Mouse (Mus musculus): ENCODE measurements at regions not wholly inside any gene's neighbourhood (a gene's known extent, or its start where the extent isn't known, plus 50 kb on each side); places are given as distances from the start of the nearest gene placed in this dataset.

DNA sequence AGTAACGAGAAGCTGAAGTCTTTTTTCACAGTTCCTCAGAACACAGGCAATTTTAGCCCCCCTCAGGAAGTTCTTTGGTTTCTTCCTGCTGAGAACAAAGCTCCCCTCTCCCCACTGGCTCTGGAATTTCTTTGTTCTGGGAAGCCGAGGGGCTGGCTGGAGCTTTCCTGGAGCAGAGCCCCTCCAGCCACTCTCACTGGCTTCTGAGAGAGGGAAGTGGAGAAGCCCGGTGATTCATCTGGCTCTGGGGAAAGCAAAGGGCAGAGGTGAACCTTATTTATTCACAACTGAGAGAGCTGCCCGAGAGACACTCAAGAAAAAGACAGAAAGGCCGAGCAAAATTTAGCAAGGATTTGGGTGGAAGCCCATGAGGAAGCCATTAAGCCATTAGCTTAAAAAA is 63.9 kb downstream of the Ddx3x start:
- Histone ChIP-seq H3K4me3 (ENCODE audit: low read depth, low read length) (no peak overlapping the region), H3K9ac (ENCODE audit: low read depth, low read length) (no peak overlapping the region), H3K27ac (ENCODE audit: low read depth, low read length) (peak overlapping the region; percentile 75), H3K4me2 (peak overlapping the region; percentile 25), H3K9me3 (ENCODE audit: control insufficient read depth, low read length) (no peaks in the 10 kb centered on the region), H3K27me3 (replicated peaks; ENCODE audit: control insufficient read depth, insufficient read depth, low read length) (peaks cover 15% of the 10 kb centered on the region; the same call in 1 of the 2 replicates), H3K4me1 (replicated peaks; ENCODE audit: control insufficient read depth, insufficient read depth, low read length) (peaks cover 7% of the 10 kb centered on the region; the same call in 1 of the 2 replicates), H3K36me3 (ENCODE audit: control insufficient read depth, insufficient read depth, low read length) (no peaks in the 10 kb centered on the region)
- ATAC-seq (replicated peaks; ENCODE audit: low FRiP score), result no peak
- WGBS, result 23% methylated on average over 5 of the region's 5 CpGs
- DNase-seq (ENCODE audit: low spot score), result peak; percentile 35

DNA sequence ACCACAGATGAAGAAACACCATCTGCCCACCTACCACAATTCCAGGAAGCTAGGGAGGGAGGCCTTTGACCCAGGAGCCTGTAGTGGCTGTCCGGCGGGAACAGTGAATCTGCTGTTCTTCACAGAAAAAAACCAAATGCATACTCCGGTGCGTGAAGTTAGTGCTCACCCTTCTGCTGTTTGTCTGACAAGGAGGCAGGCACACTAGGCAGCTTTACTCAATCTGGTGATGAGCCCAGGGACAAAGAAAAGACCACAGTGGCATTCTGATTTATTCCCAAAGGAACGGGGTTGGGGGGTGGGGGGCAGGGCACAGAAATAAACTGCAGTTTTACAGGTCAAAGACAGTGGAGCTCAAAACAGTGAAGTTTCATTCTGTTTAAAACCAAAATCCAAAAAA is 64.4 kb downstream of the Ddx3x start:
- Histone ChIP-seq H3K36me3 (ENCODE audit: control insufficient read depth, insufficient read depth, low read length) (no peaks in the 10 kb centered on the region), H3K4me2 (peak overlapping the region; percentile 25), H3K4me1 (replicated peaks; ENCODE audit: control insufficient read depth, insufficient read depth, low read length) (peaks cover 7% of the 10 kb centered on the region; the same call in 1 of the 2 replicates), H3K4me3 (ENCODE audit: low read depth, low read length) (no peak overlapping the region), H3K9ac (ENCODE audit: low read depth, low read length) (no peak overlapping the region), H3K27ac (ENCODE audit: low read depth, low read length) (peak overlapping the region; percentile 75), H3K27me3 (replicated peaks; ENCODE audit: control insufficient read depth, insufficient read depth, low read length) (peaks cover 15% of the 10 kb centered on the region; the same call in 1 of the 2 replicates), H3K9me3 (ENCODE audit: control insufficient read depth, low read length) (no peaks in the 10 kb centered on the region)
- WGBS, result 29% methylated on average over 5 of the region's 5 CpGs
- ATAC-seq (replicated peaks; ENCODE audit: low FRiP score) (no peak), DNase-seq (ENCODE audit: low spot score) (peak; percentile 31)

GRCm38 (mm10) chrX:13346011-13346631 is 65.4 kb downstream of the Ddx3x start:
- peak; percentile 37 for ATAC-seq (replicated peaks; ENCODE audit: low FRiP score)
- no peaks in the 10 kb centered on the region for H3K9me3 ChIP-seq (ENCODE audit: control insufficient read depth, low read length)
- DNase-seq (ENCODE audit: low spot score), result peak; percentile 36
- peak overlapping the region; percentile 47 for H3K4me3 ChIP-seq (ENCODE audit: low read depth, low read length)
- peak overlapping the region; percentile 69 for H3K4me2 ChIP-seq
- WGBS, result 12% methylated on average over 21 of the region's 21 CpGs
- H3K4me1 ChIP-seq (replicated peaks; ENCODE audit: control insufficient read depth, insufficient read depth, low read length), result peaks cover 7% of the 10 kb centered on the region; the same call in 1 of the 2 replicates
- H3K27ac ChIP-seq (ENCODE audit: low read depth, low read length), result peak overlapping the region; percentile 75; the same call in 1 of the 2 replicates
- H3K9ac ChIP-seq (ENCODE audit: low read depth, low read length), result 0 out of 2 replicates have a peak overlapping the region, but pooled peaks have one; percentile 46
- H3K27me3 ChIP-seq (replicated peaks; ENCODE audit: control insufficient read depth, insufficient read depth, low read length), result peaks cover 17% of the 10 kb centered on the region
- H3K36me3 ChIP-seq (ENCODE audit: control insufficient read depth, insufficient read depth, low read length), result no peaks in the 10 kb centered on the region

GRCm38 (mm10) chrX:13346696-13347026 is 65.9 kb downstream of the Ddx3x start:
- peaks cover 19% of the 10 kb centered on the region for H3K27me3 ChIP-seq (replicated peaks; ENCODE audit: control insufficient read depth, insufficient read depth, low read length)
- 9% methylated on average over 5 of the region's 5 CpGs for WGBS
- no peaks in the 10 kb centered on the region for H3K36me3 ChIP-seq (ENCODE audit: control insufficient read depth, insufficient read depth, low read length)
- H3K4me3 ChIP-seq (ENCODE audit: low read depth, low read length), result peak overlapping the region; percentile 47
- H3K27ac ChIP-seq (ENCODE audit: low read depth, low read length), result peak overlapping the region; percentile 75; the same call in 1 of the 2 replicates
- peak overlapping the region; percentile 46; the same call in 1 of the 2 replicates for H3K9ac ChIP-seq (ENCODE audit: low read depth, low read length)
- peak; percentile 21; the same call in 1 of the 2 replicates for ATAC-seq (replicated peaks; ENCODE audit: low FRiP score)
- peak overlapping the region; percentile 69 for H3K4me2 ChIP-seq
- H3K4me1 ChIP-seq (replicated peaks; ENCODE audit: control insufficient read depth, insufficient read depth, low read length), result peaks cover 7% of the 10 kb centered on the region; the same call in 1 of the 2 replicates
- no peaks in the 10 kb centered on the region for H3K9me3 ChIP-seq (ENCODE audit: control insufficient read depth, low read length)
- peak; percentile 42 for DNase-seq (ENCODE audit: low spot score)

DNA sequence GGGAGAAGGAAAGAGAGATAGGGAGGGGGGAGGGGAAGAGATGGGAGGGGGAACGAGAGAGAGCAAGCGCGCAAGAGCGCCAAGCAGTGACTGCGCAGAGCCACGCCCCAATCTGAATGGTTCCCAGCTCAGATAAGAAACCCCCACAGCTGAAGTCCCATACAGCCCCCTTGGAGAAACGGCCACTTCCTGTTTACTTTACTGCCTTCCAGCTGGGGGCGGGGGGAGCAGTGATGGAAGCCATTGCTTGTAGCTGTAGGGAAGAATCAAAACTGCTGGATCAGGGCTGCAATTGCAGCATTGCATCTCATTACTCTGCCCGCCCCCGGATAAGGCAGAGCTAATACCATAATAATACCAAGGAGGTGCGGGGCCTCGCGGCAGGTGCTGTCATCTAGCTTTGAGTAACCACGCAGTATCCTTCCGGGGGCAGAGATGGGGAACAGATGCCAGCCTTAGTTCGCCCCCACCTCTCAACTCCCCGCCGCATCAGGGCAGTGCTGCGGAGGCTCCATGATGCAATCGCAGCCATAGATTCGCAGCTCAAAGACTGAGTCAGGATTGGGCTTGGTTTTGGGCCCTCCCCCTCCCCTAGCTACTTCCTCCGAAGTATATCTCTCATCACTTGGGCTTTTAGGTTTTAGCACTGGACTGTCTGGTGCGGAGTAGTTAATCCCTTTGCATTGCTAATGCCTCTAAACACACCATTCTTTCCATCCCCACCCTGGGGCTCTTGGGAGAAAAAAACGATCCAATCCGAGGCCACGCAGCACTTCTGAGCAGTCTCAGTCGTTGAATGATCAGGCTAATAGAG is 66.5 kb downstream of the Ddx3x start:
- Histone ChIP-seq H3K9ac (ENCODE audit: low read depth, low read length) (peak overlapping the region; percentile 48), H3K4me2 (peak overlapping the region; percentile 69), H3K9me3 (ENCODE audit: control insufficient read depth, low read length) (no peaks in the 10 kb centered on the region), H3K36me3 (ENCODE audit: control insufficient read depth, insufficient read depth, low read length) (no peaks in the 10 kb centered on the region), H3K27ac (ENCODE audit: low read depth, low read length) (peak overlapping the region; percentile 75), H3K4me1 (replicated peaks; ENCODE audit: control insufficient read depth, insufficient read depth, low read length) (peaks cover 7% of the 10 kb centered on the region; the same call in 1 of the 2 replicates), H3K4me3 (ENCODE audit: low read depth, low read length) (peak overlapping the region; percentile 47), H3K27me3 (replicated peaks; ENCODE audit: control insufficient read depth, insufficient read depth, low read length) (peaks cover 19% of the 10 kb centered on the region)
- DNase-seq (ENCODE audit: low spot score), result peak; percentile 63
- 6% methylated on average over 27 of the region's 27 CpGs for WGBS
- peak; percentile 87 for ATAC-seq (replicated peaks; ENCODE audit: low FRiP score)

GRCm38 (mm10) chrX:13348415-13348814 is 67.6 kb downstream of the Ddx3x start:
- Histone ChIP-seq H3K4me2 (no peak overlapping the region), H3K4me1 (replicated peaks; ENCODE audit: control insufficient read depth, insufficient read depth, low read length) (peaks cover 7% of the 10 kb centered on the region; the same call in 1 of the 2 replicates), H3K9me3 (ENCODE audit: control insufficient read depth, low read length) (no peaks in the 10 kb centered on the region), H3K36me3 (ENCODE audit: control insufficient read depth, insufficient read depth, low read length) (no peaks in the 10 kb centered on the region), H3K4me3 (ENCODE audit: low read depth, low read length) (no peak overlapping the region), H3K27me3 (replicated peaks; ENCODE audit: control insufficient read depth, insufficient read depth, low read length) (peaks cover 19% of the 10 kb centered on the region), H3K27ac (ENCODE audit: low read depth, low read length) (no peak overlapping the region), H3K9ac (ENCODE audit: low read depth, low read length) (no peak overlapping the region)
- DNase-seq (ENCODE audit: low spot score) (no peak), ATAC-seq (replicated peaks; ENCODE audit: low FRiP score) (no peak)
- WGBS, result 83% methylated on average over 1 of the region's 1 CpGs

DNA sequence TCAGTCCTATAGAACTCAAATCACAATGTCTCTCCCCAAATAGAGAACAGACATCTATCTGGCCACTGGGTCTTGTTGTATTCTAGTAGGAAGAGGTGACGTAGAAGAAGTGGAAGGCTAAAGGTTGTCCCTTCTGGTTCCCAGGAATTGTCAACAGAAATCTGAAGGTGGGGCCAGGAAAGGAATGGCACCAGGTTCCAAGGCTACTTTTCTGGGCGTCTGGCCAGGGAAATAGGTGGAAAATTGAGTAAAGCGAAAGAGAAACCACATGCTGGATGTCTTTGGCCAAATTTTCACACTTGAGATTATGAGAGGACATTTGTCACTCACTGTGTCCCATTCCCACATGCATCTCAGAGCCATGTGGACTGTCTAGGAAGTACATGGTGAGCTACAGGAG is 69.7 kb downstream of the Ddx3x start:
- H3K27me3 ChIP-seq (replicated peaks; ENCODE audit: control insufficient read depth, insufficient read depth, low read length), result peaks cover 13% of the 10 kb centered on the region
- 87% methylated on average over 3 of the region's 3 CpGs for WGBS

DNA sequence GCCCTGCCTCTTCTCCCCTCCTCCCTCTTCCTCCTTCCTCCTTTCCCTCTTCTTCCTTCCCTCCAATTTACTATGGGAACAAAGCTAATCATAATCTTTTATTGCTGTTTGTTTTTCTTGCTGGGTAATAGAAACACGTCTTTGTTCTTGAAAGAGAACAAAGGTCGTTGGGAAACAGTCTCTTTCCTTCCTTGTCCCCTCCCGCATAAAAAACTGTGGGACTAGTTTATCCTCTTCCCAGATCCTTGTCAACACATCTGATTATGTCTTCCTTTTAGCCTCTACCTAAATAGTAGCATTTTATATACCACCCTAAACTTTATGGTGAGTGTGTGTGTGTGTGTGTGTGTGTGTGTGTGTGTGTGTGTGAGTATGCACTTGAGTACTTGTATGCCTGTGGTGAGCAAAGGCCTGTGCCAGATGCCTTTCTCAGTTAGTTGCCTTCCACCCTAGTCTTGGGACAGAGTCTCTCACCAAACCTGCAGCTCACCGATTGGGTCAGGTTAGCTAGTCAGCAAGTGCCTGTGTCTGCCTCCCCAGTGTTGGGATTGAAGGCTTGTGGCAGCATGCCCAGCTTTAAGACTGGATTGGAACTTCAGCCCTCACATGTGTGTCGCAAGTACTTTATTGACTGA is 76.5 kb downstream of the Ddx3x start:
- no peaks in the 10 kb centered on the region for H3K36me3 ChIP-seq (ENCODE audit: control insufficient read depth, insufficient read depth, low read length)
- WGBS, result 66% methylated on average over 5 of the region's 5 CpGs
- H3K27me3 ChIP-seq (replicated peaks; ENCODE audit: control insufficient read depth, insufficient read depth, low read length), result no peaks in the 10 kb centered on the region; the same call in 1 of the 2 replicates
- no peaks in the 10 kb centered on the region for H3K9me3 ChIP-seq (ENCODE audit: control insufficient read depth, low read length)
- DNase-seq (ENCODE audit: low spot score) (no peak), ATAC-seq (replicated peaks; ENCODE audit: low FRiP score) (no peak)
- no peak overlapping the region for H3K27ac ChIP-seq (ENCODE audit: low read depth, low read length)
- no peak overlapping the region for H3K4me3 ChIP-seq (ENCODE audit: low read depth, low read length)
- H3K4me2 ChIP-seq, result no peak overlapping the region
- H3K4me1 ChIP-seq (replicated peaks; ENCODE audit: control insufficient read depth, insufficient read depth, low read length), result no peaks in the 10 kb centered on the region
- H3K9ac ChIP-seq (ENCODE audit: low read depth, low read length), result no peak overlapping the region

More for the DNA sequence above, 69.7 kb downstream of the Ddx3x start:
- Histone ChIP-seq H3K4me1 (replicated peaks; ENCODE audit: control insufficient read depth, insufficient read depth, low read length) (peaks cover 7% of the 10 kb centered on the region; the same call in 1 of the 2 replicates), H3K9me3 (ENCODE audit: control insufficient read depth, low read length) (no peaks in the 10 kb centered on the region), H3K9ac (ENCODE audit: low read depth, low read length) (no peak overlapping the region), H3K4me2 (no peak overlapping the region), H3K27ac (ENCODE audit: low read depth, low read length) (no peak overlapping the region), H3K36me3 (ENCODE audit: control insufficient read depth, insufficient read depth, low read length) (no peaks in the 10 kb centered on the region), H3K4me3 (ENCODE audit: low read depth, low read length) (no peak overlapping the region)
- ATAC-seq (replicated peaks; ENCODE audit: low FRiP score) (no peak), DNase-seq (ENCODE audit: low spot score) (no peak)
